Mouse (Mus musculus) neutrophil, adult 59 days (primary cell): ENCODE results near the gene Pnpla7. TPM values are rescaled to one million over a fixed set of nuclear protein-coding genes. Genes with fewer than 3 reads are reported as not detected.

Experiments
- total RNA-seq, 2 experiments: library from RNA; stranded (reverse); gene quantifications; 1 replicate in 1 of 2; 2 replicates in 1 of 2; pipeline ENCODE4 v1.2.4; 2023

Gene Pnpla7
- total RNA-seq: 100 to 1,000 TPM; 193 to 200 TPM

GRCm38 (mm10) chr2:24975704-24976297 is at the start of gene Pnpla7:
Gene Pnpla7, plus strand, starts transcription at chr2:24976033.

GRCm38 (mm10) chr2:24935057-24935796 is 40.6 kb upstream of the Pnpla7 start, which contains the start of gene Arrdc1:
Gene Arrdc1, minus strand, starts transcription at chr2:24935252.

DNA sequence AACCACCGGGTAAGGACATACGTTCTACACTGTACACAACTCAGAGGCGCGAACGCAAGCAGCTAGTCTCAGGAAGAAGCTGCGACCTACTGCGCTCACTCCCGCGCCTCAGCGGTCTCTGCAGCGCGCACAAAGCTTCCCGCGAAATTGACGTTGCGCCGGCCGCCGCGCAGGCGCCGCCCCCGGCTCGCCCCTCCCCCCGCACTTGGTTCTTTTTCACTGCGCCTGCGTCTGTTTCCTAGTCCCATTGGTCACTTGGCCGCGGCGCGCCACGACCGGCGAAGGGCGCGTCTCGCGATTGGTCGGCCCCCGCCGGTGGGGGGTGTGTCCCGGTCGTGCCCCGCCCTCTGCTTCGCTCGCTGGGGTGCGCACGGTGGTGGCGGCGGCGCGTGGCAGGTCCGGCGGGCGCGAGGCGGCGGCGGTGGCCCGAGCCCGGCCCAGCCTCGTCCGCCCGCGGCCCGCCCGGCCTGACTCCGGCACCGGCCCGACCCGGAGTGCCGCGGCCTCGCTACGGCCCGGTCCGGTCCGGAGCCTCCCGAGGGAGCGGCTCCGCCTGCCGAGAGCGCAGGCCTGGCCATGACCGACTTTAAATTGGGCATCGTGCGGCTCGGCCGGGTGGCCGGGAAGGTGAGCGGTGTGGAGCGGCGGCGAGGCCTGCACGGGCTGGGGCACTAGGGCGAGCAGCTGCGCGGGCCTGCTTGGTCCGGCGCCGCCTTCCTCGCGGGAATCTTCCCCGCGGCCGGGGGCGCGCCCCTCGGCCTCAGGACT is 26.2 kb upstream of the Pnpla7 start, which contains the start of gene Zmynd19:
Gene Zmynd19 (plus strand): TSS at position 372 of the 768 bp plus-strand sequence.

DNA sequence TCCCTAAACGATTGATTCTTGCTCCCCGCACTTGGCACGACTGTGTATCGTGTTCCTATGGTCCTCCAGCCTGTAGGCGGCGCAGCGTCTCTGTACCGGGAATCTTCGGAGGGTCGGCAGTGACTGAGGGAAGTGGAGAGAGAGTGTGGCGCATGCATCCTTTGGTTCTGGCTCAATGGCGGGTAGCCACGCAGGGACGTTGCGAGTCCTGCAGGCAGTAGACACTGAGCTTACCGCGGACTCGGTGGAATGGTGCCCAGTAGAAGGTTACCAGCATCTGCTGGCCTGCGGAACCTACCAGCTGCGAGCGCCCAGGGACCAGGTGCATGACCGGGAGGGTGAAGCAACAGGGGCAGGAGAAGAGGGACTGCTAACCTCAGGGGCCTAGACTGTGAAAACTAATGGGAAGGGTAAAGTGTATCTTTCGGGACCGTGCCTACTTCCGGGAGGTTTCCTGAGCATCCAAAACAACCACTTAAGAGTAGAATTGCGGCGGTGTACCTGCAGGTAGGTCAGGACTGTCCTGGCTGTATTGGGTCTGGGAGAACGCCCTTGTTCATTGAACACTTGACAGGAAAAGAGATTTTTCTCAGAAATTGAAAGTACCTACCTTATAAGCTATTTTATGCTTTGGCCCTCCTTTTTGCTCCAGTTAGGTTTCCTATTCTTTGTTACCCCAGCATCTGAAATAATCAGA is 13.4 kb upstream of the Pnpla7 start, which contains the start of gene Dph7:
Gene Dph7 (plus strand): TSS at position 97 of the 697 bp plus-strand sequence.

GRCm38 (mm10) chr2:24974906-24975703 is 728 bp upstream of the Pnpla7 start, which contains the start of gene Mrpl41:
Gene Mrpl41, minus strand, starts transcription at chr2:24975098.

DNA sequence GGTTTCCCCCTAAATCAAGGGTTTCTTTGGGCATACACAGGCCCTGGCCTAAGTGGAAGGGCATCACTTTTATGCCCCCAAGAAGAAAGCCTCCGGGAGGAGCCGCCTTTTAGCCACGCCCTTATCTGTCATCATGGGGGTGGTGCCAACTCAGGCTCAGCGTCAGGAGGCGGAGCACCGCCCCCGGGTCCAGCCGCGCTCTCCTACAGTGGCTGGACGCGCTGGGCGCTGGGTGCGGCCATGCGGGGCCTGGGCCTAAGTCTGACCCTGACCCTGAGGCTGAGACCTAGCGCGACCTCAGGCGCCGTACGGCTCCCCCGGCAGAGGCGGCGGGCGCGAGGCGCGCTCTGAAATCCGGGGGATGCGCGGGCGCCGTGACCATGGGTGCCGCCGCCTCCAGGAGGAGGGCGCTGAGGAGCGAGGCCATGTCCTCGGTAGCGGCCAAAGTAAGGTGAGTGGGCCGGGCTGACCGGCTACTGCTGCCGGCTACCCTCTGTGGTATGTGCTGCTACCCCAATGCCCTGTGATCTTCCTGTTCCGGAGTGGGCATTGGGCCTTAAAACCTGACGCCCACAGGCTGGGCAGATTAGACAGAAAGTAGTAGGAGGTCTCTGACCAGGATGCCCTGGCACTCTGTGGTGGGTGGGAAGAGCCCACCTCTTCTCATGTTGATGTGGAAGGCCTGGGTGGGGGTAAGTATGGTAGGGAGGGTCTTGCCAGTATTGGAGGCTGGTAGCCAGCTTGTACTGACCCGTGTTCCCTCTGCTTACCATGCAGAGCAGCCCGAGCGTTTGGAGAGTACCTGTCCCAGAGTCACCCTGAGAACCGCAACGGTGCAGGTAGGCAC is 78.6 kb downstream of the Pnpla7 start, which contains the start of gene Nsmf:
Gene Nsmf (plus strand): TSS at position 135 of the 847 bp plus-strand sequence.

DNA sequence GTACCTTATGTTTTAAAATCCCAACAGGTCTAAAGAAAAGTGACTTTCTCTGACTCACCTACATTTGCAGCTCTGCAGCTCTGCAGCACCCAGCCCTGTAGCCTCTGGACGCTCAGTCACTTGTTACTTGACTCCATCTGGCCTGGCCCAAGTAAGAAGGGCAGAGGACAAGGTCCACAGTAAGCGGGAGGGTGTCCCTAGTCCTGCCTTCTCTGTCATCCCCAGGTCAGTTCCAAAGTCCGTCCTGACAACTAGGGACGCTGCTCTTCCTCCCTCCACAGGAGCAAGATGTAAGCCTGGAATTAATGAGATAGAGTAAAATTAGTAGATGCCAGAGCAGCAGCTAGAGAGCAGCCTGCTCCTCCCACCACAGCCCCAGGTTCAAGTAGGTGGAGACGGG is 104.2 kb downstream of the Pnpla7 start, which contains the start of gene Entpd8:
Gene Entpd8 (plus strand): TSS at position 229 of the 400 bp plus-strand sequence.

DNA sequence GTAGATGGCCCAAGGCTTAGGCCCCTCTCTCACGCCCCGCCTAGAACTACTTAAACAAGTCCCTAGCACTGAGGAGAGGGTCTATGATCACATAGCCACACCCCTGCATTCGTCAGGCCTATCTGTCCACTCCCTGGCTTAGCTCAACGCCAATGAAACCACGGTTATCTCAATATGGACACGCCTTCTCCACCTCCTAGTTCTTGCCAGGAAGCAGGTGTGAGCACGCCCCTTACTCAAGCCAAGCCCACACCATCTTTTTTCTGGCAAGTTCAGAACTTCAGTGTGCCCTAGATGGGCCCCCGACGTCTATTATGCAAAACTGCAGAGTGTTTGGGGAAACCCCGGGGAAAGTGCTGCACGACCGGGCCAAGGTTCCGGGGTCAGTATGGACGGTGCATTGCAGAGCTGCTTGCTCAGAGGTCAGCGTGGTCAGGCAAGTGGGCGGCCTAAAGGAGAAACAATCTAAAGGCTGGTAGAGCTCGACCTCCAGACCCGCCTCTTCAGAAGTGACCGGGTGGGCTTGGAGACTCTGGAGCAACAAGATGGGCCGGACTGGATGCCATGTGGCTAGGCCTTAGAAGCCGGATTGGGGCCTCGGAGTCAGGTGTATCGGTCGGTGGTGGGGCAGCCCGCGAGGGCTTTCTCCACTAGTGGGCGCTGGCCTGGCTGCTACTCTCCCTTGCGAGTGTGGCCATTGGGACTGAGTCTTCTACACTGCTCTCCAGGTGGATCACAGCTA is 119.4 kb downstream of the Pnpla7 start, which contains the start of gene Noxa1:
Gene Noxa1 (minus strand): TSS at position 41 of the 742 bp plus-strand sequence.

Other genes with a start within 250 kb of the Pnpla7 start
- gene Cacna1b, start 212.9 kb upstream of the Pnpla7 start, total RNA-seq: under 1 TPM; 0.31 to 0.33 TPM
- 10 to 100 TPM; 49.2 to 63.7 TPM for gene Ehmt1, start 56.4 kb upstream of the Pnpla7 start, total RNA-seq
- gene Arrdc1, start 40.8 kb upstream of the Pnpla7 start, total RNA-seq: 100 to 1,000 TPM; 100 to 108 TPM
- gene Zmynd19, start 26.2 kb upstream of the Pnpla7 start, total RNA-seq: 10 to 100 TPM in 1 of 2 experiments, 1 to 10 TPM in 1; 9.1 to 11.6 TPM
- 1 to 10 TPM; 4.1 to 4.4 TPM for gene Dph7, start 13.6 kb upstream of the Pnpla7 start, total RNA-seq
- 10 to 100 TPM; 19.4 to 23.6 TPM for gene Mrpl41, start 935 bp upstream of the Pnpla7 start, total RNA-seq
- 10 to 100 TPM; 14.5 to 19.9 TPM for gene Nsmf, start 78.3 kb downstream of the Pnpla7 start, total RNA-seq
- gene Entpd8, start 104.3 kb downstream of the Pnpla7 start, total RNA-seq: not detected
- not detected for gene Noxa1, start 119.1 kb downstream of the Pnpla7 start, total RNA-seq
- under 1 TPM; 0.57 to 0.73 TPM for gene Nrarp, start 204.7 kb downstream of the Pnpla7 start, total RNA-seq
- gene Tor4a, start 220.9 kb downstream of the Pnpla7 start, total RNA-seq: 10 to 100 TPM; 39.0 to 42.5 TPM
- 10 to 100 TPM; 46.2 to 55.8 TPM for gene Nelfb, start 235.5 kb downstream of the Pnpla7 start, total RNA-seq
- under 1 TPM; 0.29 to 0.40 TPM for gene Stpg3, start 238.6 kb downstream of the Pnpla7 start, total RNA-seq
- gene Fam166a, start 242.7 kb downstream of the Pnpla7 start, total RNA-seq: not detected
- 100 to 1,000 TPM; 254 to 279 TPM for gene Tubb4b, start 248.7 kb downstream of the Pnpla7 start, total RNA-seq